Mouse (Mus musculus): ENCODE measurements around the gene Zfp518a.

Gene Zfp518a

DNA sequence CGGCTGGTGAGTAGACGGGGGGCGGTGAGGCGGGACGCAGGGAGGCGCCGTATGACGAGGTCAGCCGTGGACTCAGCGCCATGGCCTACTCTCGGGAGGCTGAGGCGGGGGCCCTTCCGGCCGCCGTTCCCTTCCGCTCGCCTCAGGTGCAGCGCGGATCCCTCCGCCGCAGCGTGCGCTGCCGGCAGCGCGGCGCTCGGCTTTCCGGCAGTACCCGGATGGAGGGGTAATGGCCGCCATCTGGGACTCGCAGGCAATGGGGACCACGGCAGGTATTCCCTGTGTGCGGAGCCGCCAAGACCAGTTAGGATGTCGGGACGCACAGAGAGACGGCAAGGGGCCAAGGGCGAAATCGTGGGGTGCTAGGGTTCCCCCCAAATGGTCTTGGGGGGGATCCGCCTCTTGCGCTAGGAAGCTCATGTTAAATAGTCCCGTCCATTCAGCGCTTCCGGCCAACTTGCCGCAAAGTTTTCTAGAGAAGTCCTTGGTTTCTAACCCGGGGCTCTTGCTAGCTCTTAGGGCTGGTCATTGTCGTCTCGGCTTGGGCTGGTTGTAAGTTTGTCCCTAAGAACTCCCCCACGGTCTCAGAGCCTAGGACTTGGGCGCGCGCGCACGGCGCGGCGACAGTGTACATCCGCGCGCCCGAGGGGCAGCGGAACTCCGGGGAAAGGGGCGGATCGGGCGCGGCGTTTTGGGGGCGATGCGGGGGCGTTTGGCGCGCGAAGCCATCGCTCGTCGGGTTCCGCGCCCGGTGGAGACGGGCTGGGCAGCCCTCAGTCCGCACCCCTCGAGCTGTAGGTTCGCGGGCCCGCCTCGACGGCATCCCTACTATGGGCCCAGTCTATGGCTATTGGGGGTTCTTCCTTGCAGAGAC, at the start of gene Zfp518a:
Gene Zfp518a, plus strand, starts transcription at position 187 of the 874 bp plus-strand sequence.
- peak; percentile 75 for DNase-seq (ENCODE audit: low spot score)

GRCm38 (mm10) chr19:40844731-40845130, 49.8 kb upstream of the Zfp518a start:
- DNase-seq (ENCODE audit: low spot score) = no peak

GRCm38 (mm10) chr19:40849391-40849790, 45.1 kb upstream of the Zfp518a start:
- DNase-seq (ENCODE audit: low spot score) = no peak

- DNase-seq (ENCODE audit: low spot score) = no peak
Observed at GRCm38 (mm10) chr19:40859555-40859954, 35.0 kb upstream of the Zfp518a start.

GRCm38 (mm10) chr19:40868284-40868683, 26.2 kb upstream of the Zfp518a start:
- no peak for DNase-seq (ENCODE audit: low spot score)

DNA sequence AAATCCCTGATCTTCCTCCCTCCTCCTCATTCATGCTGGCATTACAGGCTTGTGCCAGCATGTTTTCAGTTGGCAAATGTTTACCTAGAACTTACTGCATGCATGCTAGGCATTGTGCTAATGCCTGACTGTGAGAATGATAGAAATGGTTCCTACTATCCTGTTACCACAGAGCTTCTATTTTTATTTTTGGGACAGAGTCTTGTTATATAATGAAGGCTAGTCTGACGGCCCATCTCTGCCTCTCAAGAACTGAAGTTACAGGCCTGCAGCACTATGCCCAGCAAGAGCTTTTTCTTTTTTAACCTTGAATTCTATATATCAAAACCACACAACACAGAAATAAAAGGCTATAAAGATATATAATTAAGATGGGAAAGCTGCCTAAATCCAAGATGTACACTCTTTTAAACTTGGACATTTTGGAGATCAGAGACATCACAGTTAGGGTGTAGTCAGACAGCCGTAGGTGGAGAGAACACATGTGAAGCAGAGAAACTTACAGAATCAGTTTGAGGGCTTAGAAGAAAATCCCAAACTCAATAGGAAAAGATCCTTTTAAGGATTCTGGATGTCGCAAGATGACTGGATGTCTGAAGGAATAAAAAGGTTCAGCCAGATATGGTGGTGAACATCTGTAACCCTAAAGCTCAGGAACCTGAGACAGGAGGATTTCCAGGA, 24.9 kb upstream of the Zfp518a start:
- DNase-seq (ENCODE audit: low spot score) = no peak

- DNase-seq (ENCODE audit: low spot score) = peak; percentile 52
Observed at GRCm38 (mm10) chr19:40872955-40873665, 21.4 kb upstream of the Zfp518a start.

GRCm38 (mm10) chr19:40881700-40882099, 12.8 kb upstream of the Zfp518a start:
- no peak for DNase-seq (ENCODE audit: low spot score)

GRCm38 (mm10) chr19:40888887-40889286, 5.6 kb upstream of the Zfp518a start:
- no peak for DNase-seq (ENCODE audit: low spot score)

DNA sequence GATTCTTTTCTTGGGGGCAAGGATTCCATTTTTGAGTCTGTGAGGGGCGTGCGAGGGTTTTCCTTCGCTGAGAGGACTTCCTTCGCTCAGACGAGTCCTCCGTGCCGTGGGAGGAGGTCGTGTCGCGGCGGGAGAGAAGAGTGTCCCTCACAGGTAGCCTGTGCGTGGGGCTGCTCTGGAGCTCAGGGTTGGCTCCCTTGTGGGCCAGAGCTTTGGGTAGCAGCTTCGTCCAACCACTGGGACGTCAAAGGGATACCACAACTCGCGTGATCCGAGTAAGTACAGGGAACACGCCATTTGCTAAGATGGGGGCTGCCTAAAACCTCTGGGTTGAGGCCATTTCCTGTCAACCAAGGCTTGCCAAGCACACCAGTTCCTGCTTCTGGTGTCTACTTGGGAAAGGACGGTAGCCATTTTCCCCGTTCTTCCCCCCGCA, 416 bp upstream of the Zfp518a start:
- no peak for DNase-seq (ENCODE audit: low spot score)

GRCm38 (mm10) chr19:40895393-40895703, 843 bp downstream of the Zfp518a start:
- no peak for DNase-seq (ENCODE audit: low spot score)

DNA sequence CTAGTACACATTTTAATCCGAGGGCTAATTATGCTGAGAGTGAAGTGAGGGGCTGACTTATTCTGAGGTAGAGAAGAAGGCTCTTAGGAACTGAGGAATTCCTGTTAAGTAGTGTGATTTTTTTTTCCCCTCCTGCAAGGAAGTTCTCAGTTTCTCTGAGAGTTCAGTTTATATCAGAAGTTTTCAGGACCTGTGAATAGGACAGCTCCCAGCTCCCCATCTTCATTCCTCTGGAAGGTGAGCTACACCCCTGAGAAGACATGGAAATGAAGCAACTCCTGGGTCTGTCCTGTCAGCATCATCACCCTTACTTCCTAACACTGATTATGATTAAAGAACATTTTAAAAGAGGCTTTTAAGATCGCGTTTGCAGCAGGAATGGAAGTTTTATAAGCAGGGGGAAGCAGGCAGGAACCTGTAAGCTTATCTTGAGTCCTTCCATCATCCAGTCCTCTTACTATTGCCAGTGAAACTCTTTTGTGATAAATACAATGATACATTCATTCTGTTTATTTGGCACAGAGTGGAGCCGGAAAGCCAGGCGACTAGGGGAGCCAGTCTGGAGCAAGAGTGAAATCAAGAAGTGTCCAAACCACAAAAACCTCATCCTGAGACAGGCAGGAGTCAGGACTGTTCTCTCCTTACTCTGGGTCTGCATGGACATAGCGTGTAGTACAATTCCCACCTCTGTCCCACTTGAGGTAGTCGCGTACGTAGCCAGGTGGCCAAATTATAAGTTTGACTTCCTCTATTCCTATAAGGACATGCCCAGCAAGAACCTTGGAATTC, 37.3 kb downstream of the Zfp518a start:
- no peak for DNase-seq (ENCODE audit: low spot score)

DNA sequence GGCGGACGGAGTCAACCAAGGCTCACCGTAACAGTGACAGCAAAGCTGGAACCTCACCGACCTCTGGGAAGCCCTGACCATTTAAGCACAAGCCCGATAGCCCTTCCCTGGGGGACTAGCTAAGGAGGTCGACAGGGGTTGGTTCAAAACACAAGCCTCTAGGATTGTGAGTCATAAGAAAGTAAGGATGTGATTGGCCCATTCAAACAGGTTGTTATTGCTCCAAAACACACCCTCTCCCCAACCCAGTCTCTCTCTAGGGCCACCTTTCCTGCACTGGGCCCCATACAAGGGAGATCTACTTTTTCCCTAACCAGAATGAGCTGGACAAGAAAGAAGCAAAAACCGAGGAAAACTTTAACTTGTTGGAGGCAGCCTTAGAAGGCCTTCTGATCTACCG, 40.9 kb downstream of the Zfp518a start:
- DNase-seq (ENCODE audit: low spot score) = no peak

- no peak for DNase-seq (ENCODE audit: low spot score)
Observed at GRCm38 (mm10) chr19:40936038-40936437, 41.5 kb downstream of the Zfp518a start.

- DNase-seq (ENCODE audit: low spot score) = no peak
Observed at GRCm38 (mm10) chr19:40943552-40943951, 49.0 kb downstream of the Zfp518a start.

- DNase-seq (ENCODE audit: low spot score) = no peak
Observed at GRCm38 (mm10) chr19:40946937-40947577, 52.6 kb downstream of the Zfp518a start.

- no peak for DNase-seq (ENCODE audit: low spot score)
Observed at GRCm38 (mm10) chr19:40958981-40959380, 64.5 kb downstream of the Zfp518a start.

DNA sequence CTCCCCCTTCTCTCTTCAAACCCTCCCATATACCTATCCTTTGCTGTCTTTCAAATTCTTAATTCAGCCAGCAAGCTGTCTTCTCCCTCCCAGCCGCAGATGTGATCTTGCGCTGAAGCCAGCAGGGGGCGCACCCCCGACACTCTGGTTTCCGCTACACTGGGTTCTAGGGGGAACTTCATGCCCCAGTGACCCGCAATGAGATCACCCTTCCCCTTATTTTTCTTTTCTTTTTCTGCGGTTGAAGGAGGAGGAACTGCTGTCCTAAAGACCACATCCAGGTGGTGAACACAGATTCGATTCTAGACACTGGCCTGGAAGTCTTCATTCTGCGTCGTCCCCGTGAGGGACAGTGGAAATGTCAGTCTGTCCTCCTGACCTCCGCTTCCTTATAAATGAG, 68.5 kb downstream of the Zfp518a start:
- peak; percentile 67 for DNase-seq (ENCODE audit: low spot score)

GRCm38 (mm10) chr19:40964367-40964891, 69.9 kb downstream of the Zfp518a start:
- no peak for DNase-seq (ENCODE audit: low spot score)

DNA sequence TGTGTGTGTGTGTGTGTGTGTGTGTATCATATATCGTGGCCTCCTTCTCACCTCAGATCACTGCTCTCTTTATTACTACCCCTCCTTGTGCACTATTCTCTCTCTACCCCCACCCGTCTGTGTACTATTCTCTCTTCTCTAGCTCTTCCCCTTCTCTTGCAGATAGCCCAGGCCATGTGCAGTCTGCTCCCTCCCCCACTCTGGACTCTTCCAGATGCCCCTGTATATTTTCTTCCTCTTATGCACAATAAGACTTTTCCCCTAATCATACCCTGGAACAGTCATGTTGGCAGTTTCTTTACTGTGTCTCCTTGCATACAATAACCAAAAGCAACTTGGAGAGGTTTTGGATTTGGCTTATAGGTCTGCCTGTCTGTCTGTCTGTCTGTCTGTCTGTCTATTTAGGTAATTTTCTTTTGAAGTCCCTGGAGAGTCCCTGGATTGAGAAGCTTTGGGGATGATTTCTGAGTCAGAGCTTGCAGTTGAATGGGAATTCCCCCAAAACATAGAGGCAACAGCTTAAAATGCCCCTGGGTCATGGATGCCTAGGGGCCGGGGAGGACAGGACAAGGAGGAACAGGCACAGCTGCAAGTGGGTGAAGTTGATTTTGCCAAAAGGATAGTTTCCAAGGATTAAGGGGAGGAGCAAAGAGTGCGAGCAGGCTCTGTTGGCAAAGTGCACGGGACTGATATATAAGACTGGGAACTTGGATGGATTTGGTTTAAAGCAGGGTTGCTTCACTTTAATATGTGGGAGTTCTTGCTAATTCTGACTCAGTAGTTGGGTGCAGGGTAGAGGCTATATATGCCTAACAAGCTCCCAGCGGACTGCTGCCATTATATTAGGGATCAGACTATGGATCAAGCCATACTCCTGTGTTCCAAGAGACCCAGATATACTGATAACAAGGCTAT, 70.7 kb downstream of the Zfp518a start:
- no peak for DNase-seq (ENCODE audit: low spot score)
